Mouse (Mus musculus): ENCODE measurements around the gene Tnfaip2.
A peak's percentile ranks its signal among the peaks of the same experiment; 100 is the strongest.

The Tnfaip2 gene

DNA sequence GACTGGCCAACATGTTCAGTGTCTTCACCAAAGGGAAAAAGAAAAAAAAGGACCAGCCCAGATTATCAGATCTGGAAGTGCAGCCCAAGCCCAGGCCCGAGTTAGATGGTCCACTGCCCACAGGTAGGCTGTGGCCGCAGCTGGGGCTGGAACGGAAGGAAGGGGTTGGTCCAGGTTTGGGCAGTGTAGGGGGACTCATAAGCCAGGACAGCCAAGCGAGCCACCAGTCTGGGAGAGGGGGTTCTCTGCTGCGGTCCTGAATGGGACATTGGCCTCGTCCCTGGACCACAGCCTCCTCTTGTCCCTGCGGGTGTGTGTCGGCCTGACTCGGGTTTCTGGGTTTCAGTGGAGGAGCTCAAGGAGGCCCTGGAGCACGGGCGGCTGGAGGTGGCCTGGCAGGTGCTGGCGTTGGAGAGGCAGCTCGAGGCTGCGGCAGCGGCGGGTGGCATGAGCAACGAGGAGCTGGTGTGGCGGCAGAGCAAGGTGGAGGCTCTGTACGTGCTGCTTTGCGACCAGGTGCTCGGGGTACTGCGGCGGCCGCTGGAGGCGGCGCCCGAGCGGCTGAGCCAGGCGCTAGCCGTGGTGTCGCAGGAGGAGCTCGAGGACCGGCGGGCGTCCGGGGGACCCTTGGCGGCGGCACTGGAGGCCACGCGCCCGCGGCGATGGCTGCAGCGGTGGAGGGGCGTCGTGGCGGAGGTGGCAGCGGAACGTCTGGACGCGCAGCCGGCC, 3.1 kb downstream of the Tnfaip2 start:
- DNase-seq (ENCODE audit: low read depth, low spot score): no peak

DNA sequence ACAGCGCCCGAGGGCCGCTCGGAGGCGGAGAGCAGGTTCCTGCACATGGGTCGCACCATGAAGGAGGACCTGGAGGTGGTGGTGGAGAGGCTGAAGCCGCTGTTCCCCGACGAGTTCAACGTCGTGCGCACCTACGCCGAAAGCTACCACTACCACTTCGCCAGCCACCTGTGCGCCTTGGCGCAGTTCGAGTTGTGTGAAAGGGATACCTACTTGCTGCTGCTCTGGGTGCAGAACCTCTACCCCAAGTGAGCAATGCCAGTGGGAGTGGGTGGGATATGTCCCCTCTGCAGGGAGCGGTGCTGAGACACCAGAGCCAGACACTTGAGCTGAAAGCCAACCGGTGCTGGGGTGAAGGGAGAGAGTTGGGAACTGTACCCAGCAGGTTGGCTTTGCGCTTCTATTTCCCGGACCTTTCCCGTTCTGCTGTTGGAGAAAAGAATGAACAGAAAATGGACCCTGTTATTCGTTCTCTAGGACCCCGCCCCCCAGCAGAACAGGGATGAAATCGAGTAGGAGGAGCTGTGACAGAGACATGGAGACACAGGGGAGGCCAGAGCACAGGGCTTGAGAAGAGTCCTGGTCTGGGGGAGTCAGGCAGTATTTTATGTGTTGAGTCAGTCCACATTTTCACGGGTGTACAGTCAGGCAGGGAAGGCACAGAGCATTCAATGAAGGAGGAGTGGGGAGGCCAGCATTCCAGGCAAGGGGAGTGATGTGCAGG, 3.8 kb downstream of the Tnfaip2 start:
- DNase-seq (ENCODE audit: low read depth, low spot score): no peak

DNA sequence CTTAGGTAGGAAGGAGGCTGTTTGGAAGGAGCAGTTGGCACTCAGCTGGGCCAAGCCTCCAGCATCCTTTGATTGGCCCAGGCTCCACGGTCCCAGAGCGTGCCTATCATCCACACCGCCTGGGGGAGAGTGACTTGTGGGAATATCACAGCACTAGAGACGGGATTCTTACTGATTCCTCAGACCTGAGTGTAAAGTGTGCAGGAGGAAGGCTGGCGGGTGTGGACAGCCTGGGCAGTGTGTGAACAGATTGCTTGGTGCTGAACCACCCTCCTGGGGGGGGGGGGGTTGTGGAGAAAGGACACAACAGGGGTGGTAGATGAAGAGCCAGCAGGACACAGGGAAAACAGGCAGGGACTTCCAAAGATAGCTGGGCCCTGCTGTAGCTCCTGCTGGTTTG, 4.5 kb downstream of the Tnfaip2 start:
- no peak for DNase-seq (ENCODE audit: low read depth, low spot score)

GRCm38 (mm10) chr12:111447350-111447749, 5.1 kb downstream of the Tnfaip2 start:
- no peak for DNase-seq (ENCODE audit: low read depth, low spot score)

- no peak for DNase-seq (ENCODE audit: low read depth, low spot score)
Measured at GRCm38 (mm10) chr12:111447898-111448760, 5.9 kb downstream of the Tnfaip2 start.

DNA sequence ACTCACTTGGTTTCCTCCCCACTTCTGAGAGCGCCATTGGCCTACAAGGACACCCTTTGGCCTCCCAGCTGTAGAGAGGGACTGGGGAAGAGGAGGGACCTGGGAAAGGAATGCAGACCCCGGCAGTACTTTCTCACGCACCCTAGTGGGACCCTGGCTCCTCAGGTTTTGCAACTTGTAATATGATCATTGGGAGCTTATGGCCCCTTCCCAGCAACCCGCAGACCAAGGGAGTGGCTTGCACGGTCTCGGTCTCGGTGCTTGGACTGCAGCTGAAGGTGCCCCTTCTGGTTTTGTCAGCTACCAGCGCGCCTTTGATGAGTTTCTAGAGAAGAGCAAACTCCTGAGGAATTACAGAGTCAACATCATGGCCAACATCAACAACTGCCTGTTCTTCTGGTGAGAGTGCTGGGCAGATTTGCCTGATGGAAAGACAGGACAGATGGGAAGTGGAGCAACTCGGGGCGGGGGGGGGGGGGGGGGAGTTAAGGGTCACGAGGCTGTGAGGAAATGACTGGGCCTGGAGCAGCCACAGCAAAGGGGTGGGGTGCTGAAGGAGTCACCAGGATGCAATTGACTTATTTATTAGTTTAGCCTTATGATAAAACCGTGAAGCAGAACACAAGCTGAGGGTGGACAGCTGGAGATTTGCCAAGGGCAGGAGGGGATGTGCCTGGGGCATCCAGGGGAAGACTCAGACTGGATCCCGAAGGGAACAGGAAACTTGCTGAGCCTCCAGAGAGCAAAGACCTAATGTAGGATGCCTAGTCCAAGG, 6.8 kb downstream of the Tnfaip2 start:
- DNase-seq (ENCODE audit: low read depth, low spot score): no peak

GRCm38 (mm10) chr12:111450359-111450758, 8.1 kb downstream of the Tnfaip2 start:
- no peak for DNase-seq (ENCODE audit: low read depth, low spot score)

GRCm38 (mm10) chr12:111451561-111451960, 9.3 kb downstream of the Tnfaip2 start:
- DNase-seq (ENCODE audit: low read depth, low spot score): no peak

DNA sequence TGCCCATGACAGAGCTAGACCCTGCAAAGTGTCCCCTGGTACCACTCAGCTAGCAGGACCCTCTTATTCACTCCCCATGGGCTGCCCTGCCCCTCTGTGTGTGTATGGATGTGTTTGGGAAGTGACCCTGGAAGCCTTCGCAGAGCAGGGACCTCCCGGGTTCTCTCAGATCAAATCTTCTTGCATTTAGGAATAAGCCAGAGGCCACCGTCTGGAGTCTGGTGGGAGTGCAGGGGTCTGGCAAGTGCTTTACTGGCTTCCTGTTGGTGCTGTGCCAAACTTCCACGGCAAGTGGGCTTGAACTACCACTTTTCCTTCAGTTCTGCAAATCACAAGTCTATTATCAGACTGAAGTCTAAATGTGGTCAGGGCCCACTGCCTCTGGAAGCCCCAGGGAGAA, 11.8 kb downstream of the Tnfaip2 start:
- no peak for DNase-seq (ENCODE audit: low read depth, low spot score)

DNA sequence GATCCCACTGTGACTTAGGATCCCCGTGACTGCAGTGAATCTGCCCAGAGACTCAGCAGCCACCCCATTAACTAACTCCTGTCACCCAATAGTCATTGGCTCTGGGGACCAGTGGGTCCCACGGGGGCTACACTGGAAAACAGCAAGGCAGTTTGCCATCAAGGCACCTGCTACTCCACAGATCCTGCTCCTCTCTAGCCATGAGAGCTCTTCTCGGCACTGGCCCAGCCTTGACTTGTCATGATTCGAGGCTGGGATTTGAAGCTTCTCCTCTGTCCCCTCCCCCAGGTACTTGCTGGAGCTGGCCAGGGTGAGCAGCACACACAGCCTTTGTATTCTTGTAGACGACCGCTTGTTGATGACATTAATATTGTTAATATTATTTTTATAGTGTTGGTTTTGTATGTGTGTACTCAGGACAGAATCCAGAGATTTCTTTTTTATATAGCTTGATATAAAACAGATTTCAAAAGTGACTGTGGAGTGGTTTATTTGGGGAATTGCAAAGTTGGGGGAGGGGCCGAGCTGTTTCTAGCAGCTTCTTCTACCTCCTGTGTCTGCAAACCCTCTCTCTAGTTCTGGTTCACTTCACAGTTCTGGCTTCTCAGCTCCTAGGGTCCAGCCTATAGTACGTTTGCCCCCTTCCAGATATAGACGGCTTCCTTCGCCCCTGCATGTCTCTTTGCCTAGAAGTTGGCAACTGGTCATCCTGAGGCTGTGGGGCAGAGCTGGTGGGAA, 12.4 kb downstream of the Tnfaip2 start:
- DNase-seq (ENCODE audit: low read depth, low spot score): no peak

DNA sequence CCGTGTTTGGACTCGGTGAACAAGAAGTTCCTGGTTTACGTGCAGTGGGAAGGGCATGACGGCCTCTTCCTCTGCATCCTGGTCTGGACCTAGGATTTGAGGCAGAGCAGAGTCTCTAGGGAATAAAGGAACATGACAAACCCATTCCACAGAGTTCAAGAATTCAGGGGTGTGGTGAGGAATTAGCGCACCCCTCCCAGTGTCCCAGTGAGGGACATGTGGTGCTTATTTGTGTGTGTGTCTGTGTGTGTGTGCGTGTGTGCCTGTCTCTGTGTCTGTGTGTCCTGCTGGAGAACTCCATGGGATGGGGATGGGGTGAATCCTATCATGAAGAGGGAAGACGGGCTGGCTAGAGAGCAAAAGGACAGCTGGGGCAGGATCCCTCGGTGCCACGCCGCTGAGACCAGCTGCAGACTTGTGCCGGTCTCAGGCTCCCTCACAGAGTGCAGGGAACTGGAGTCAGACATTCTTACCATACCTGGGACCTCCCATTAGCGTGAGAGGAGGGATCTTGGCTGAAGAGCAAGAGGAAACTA, 13.1 kb downstream of the Tnfaip2 start:
- no peak for DNase-seq (ENCODE audit: low read depth, low spot score)

DNA sequence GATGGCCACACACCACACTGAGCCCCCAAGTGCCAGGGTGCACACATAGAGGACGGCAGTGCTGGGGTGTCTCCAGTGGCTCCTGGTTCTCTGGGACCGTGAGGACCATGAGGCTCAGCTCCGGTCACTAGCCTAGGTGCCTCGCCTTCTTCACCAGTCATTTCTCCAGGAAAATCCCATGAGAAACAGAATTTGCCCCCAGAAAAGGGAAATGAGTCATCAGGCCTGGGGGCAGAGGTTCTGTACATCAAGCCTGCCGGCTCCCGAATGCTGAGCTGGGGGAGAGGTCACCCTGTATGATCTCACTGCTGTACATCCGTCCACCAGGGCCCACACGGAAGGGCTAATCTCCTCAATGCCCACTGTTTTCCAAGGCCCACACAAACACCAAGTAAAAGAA, 13.6 kb downstream of the Tnfaip2 start:
- DNase-seq (ENCODE audit: low read depth, low spot score): no peak

DNA sequence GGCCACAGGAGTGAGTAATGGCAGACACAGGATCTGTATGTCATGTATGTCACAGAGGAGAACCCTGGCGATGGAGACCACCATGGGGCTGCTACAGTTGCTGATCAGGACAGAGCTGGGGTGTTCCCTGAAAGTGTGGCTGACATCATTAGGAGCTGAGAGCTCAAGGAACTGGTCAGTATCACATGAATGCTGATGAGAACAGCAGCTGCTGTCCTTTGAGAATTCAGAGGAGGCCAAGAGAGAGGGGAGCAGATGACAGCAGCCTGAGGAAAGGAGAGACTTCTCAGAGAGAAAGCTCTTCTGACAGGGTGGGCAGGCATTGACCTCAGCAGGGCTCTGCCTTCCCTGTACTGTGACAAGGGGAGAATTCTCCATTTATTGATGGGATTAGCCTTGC, 15.5 kb downstream of the Tnfaip2 start:
- DNase-seq (ENCODE audit: low read depth, low spot score): no peak

GRCm38 (mm10) chr12:111463570-111463969, 21.3 kb downstream of the Tnfaip2 start:
- no peak for DNase-seq (ENCODE audit: low read depth, low spot score)

- no peak for DNase-seq (ENCODE audit: low read depth, low spot score)
Measured at GRCm38 (mm10) chr12:111466369-111466768, 24.1 kb downstream of the Tnfaip2 start.

GRCm38 (mm10) chr12:111468206-111468605, 25.9 kb downstream of the Tnfaip2 start:
- DNase-seq (ENCODE audit: low read depth, low spot score): no peak

- DNase-seq (ENCODE audit: low read depth, low spot score): peak; percentile 84
Measured at GRCm38 (mm10) chr12:111469507-111469906, 27.2 kb downstream of the Tnfaip2 start.

- no peak for DNase-seq (ENCODE audit: low read depth, low spot score)
Measured at GRCm38 (mm10) chr12:111471119-111471518, 28.9 kb downstream of the Tnfaip2 start.

GRCm38 (mm10) chr12:111471721-111472120, 29.5 kb downstream of the Tnfaip2 start:
- DNase-seq (ENCODE audit: low read depth, low spot score): no peak

DNA sequence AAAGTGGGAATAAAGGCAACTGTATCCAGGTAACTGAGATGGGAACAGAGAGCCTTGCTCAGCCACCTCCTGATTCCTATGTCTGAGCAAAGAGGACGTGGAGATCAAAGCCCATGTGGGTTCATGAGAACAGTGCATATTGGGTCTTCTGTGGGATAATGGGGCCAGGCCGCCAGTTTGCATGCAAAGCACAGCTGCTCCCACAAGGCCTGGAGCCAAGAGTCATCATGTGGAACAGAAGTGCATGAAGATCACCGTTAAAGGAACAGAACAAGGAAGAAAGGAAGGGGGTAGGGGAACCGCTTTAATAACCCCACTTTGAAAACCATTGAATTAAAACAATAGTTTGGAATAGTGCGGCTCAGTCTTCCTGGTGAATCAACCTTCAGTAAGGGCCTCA, 30.6 kb downstream of the Tnfaip2 start:
- DNase-seq (ENCODE audit: low read depth, low spot score): no peak

DNA sequence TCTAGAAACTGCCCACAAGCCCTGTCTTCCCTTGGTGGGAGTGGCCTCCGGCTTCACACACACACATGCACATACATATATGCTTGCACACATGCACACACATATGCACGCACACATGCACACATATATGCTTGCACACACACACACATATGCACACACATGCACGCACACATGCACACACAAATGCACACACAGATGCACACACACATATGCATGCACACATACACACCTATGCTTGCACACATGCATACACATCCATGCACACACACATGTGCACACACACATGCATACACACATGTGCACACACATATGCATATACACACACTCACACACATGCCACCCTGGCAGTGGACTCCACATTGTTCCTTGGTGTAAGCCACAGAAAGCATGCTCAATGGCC, 32.1 kb downstream of the Tnfaip2 start:
- DNase-seq (ENCODE audit: low read depth, low spot score): no peak

Data from brain, adult 2 months (tissue).